ENCODE assay signal across 28 mouse cellular contexts in the genomic region with DNA sequence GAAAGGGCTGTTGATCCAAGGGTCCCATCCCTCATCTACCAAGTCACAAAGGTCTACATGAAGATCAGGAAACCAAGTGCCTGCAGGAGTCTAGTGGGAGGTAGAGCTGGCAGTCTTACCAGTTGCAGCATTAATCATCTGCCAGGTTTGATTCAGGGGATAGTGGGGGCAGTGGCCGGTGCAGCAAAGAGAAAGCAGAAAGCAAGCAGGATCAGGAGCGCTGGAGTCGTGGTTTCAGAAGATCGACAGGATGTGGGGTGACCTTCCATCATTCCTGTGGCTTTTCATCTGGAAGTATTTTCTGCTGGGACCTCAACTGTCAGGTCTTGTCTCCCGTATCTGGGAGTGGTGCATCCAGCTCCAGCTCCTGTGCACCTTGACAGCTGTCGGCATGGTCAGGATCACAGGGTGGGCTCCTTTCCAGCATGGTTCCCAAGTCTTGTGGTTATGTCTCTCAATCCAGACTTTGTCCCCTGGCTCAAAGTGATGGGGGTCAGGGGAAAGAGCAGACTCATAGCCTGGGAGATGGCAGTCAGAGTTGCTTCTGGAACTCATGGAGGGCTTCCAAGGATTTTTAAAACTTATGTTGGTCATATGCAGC. TPM values are rescaled to one million over a fixed set of nuclear protein-coding genes. Genes with fewer than 3 reads are reported as not detected.
DNase-seq lines count a peak whose midpoint lies in the region; ATAC-seq and TF ChIP-seq lines count a peak whose summit lies in the region.
"Had no signal": no experiment of that assay in that cellular context is flagged by ENCODE, and none has a peak within 500 bp of the region (broad histone marks: within the 10 kb centered on the region; RNA-seq: fewer than 3 reads in every experiment).

No protein-coding gene starts in this region.

- no peaks in the 10 kb centered on the region for H3K79me2 ChIP-seq in CH12.LX (replicated peaks; ENCODE audit: control insufficient read depth, extremely low read depth, insufficient read depth, poor library complexity, severe bottlenecking)
- H3K79me2 ChIP-seq in myocyte (ENCODE audit: control insufficient read depth, insufficient read depth): no peaks in the 10 kb centered on the region

- H3K27me3 ChIP-seq in kidney, adult 2 months (replicated peaks; ENCODE audit: control insufficient read depth, insufficient read depth, low read length): no peaks in the 10 kb centered on the region
- no peaks in the 10 kb centered on the region for H3K27me3 ChIP-seq in kidney, embryonic 15.5 days
- H3K27me3 ChIP-seq in CH12.LX (replicated peaks) (no peaks in the 10 kb centered on the region), myocyte (ENCODE audit: control insufficient read depth, insufficient read depth, insufficient read length) (no peaks in the 10 kb centered on the region)
- H3K27me3 ChIP-seq: hindbrain, embryonic 15.5 days; limb, embryonic 13.5 days; midbrain, embryonic 15.5 days; stomach, embryonic 15.5 days had no signal

- peak; percentile 59 for DNase-seq in kidney, adult 2 months
- no peak for DNase-seq in CH12.LX (ENCODE audit: extremely low read depth)
- DNase-seq in kidney, adult 9 months: peak; percentile 62
- no peak for DNase-seq in urinary bladder, postnatal 25 days (ENCODE audit: low spot score)
- DNase-seq in right cerebral cortex, postnatal 10 days (ENCODE audit: low spot score in 2 of 2): no peak
- DNase-seq: adrenal gland, postnatal 14 days; cerebellum, adult 11 months; cerebellum, adult 9-10 months; cerebellum, postnatal 36 days; gastrocnemius, postnatal 25 days; heart, adult 18-20 months; heart, postnatal 4 days; lung, adult 18-20 months; lung, postnatal 4 days had no signal

- no peaks in the 10 kb centered on the region for H3K9me3 ChIP-seq in kidney, embryonic 15.5 days (replicated peaks)
- H3K9me3 ChIP-seq in CH12.LX (replicated peaks; ENCODE audit: low read length): no peaks in the 10 kb centered on the region
- H3K9me3 ChIP-seq: heart, embryonic 12.5 days; hindbrain, embryonic 15.5 days; limb, embryonic 13.5 days; midbrain, embryonic 15.5 days; stomach, embryonic 15.5 days had no signal

- H3K9ac ChIP-seq in kidney, embryonic 15.5 days: no peak overlapping the region
- no peak overlapping the region for H3K9ac ChIP-seq in CH12.LX (ENCODE audit: insufficient read depth, low read depth)
- H3K9ac ChIP-seq: heart, embryonic 12.5 days; hindbrain, embryonic 15.5 days; limb, embryonic 13.5 days; midbrain, embryonic 15.5 days; stomach, embryonic 15.5 days had no signal

- WGBS in kidney, adult 2 months: 44% methylated on average over 6 of the region's 6 CpGs
- WGBS in kidney, embryonic 15.5 days: 65% methylated on average over 6 of the region's 6 CpGs

- H3K4me3 ChIP-seq in kidney, adult 2 months (ENCODE audit: insufficient read depth, low read depth, low read length): no peak overlapping the region
- no peak overlapping the region for H3K4me3 ChIP-seq in kidney, embryonic 15.5 days (replicated peaks)
- H3K4me3 ChIP-seq in CH12.LX (replicated peaks in 1 of 3; ENCODE audit: low read depth in 2 of 3, low read length in 2 of 3, poor library complexity in 1 of 3) (no peak overlapping the region), myocyte (no peak overlapping the region)
- H3K4me3 ChIP-seq: heart, embryonic 12.5 days; hindbrain, embryonic 15.5 days; layer of hippocampus, adult 2 months; left cerebral cortex, adult 2 months; limb, embryonic 13.5 days; midbrain, embryonic 15.5 days; stomach, embryonic 15.5 days had no signal

- H3K4me1 ChIP-seq in kidney, adult 2 months (ENCODE audit: control insufficient read depth, insufficient read depth, low read length): peaks cover 8% of the 10 kb centered on the region
- H3K4me1 ChIP-seq in kidney, embryonic 15.5 days: peaks cover 26% of the 10 kb centered on the region
- H3K4me1 ChIP-seq in CH12.LX (ENCODE audit: control insufficient read depth in 1 of 2, insufficient read depth in 2 of 2): peaks cover 46 to 94% of the 10 kb centered on the region in 2 experiments
- H3K4me1 ChIP-seq: hindbrain, embryonic 15.5 days; limb, embryonic 13.5 days; midbrain, embryonic 15.5 days had no signal

- no peak for TF ChIP-seq RAD21 in CH12.LX (IDR thresholded peaks at IDR 0.05; ENCODE audit: low read depth, low read length)

- no peak for TF ChIP-seq POLR2A in kidney, adult 2 months (IDR thresholded peaks at IDR 0.05; ENCODE audit: low read depth, low read length)
- peak; percentile 63; the same call in 1 of the 2 replicates for TF ChIP-seq POLR2A in CH12.LX (IDR thresholded peaks at IDR 0.05; ENCODE audit: low read depth, low read length)
- no peak for TF ChIP-seq POLR2A in myocyte (IDR thresholded peaks at IDR 0.05; ENCODE audit: insufficient read length, low read depth)

- dilution Hi-C loops in CH12.LX (cut with MboI; ENCODE audit: extremely low pct_ligation_motif_present, extremely low pct_unique_long_range_greater_than_20kb, low sequenced_read_pairs): no loop called here

- no peak overlapping the region for H3ac ChIP-seq in myocyte (ENCODE audit: control insufficient read depth, insufficient read length)

- no peak for TF ChIP-seq EP300 in CH12.LX (IDR thresholded peaks at IDR 0.05; ENCODE audit: low read length)

- in situ Hi-C loops in CH12.LX (cut with MboI; ENCODE audit: low pct_ligation_motif_present, low pct_unique_long_range_greater_than_20kb, low sequenced_read_pairs): loop anchor here (5.0 kb wide), 2 partner anchors 36 to 176 kb away; no protein-coding TSS in a partner anchor

- H3K36me3 ChIP-seq in kidney, adult 2 months (ENCODE audit: control insufficient read depth, insufficient read depth, low read length): no peaks in the 10 kb centered on the region
- no peaks in the 10 kb centered on the region for H3K36me3 ChIP-seq in kidney, embryonic 15.5 days
- H3K36me3 ChIP-seq in CH12.LX (replicated peaks in 1 of 2; ENCODE audit: control insufficient read depth in 1 of 2, insufficient read depth in 1 of 2, low read length in 1 of 2): no peaks in the 10 kb centered on the region
- no peaks in the 10 kb centered on the region for H3K36me3 ChIP-seq in myocyte (ENCODE audit: control insufficient read depth, insufficient read depth)
- H3K36me3 ChIP-seq: heart, embryonic 12.5 days; hindbrain, embryonic 15.5 days; limb, embryonic 13.5 days; midbrain, embryonic 15.5 days; stomach, embryonic 15.5 days had no signal

- no peak overlapping the region for H3K27ac ChIP-seq in kidney, adult 2 months (ENCODE audit: insufficient read depth, low read depth, low read length)
- no peak overlapping the region for H3K27ac ChIP-seq in kidney, embryonic 15.5 days
- peak overlapping the region; percentile 41 for H3K27ac ChIP-seq in CH12.LX (ENCODE audit: insufficient read depth, low read depth)
- H3K27ac ChIP-seq: hindbrain, embryonic 15.5 days; kidney, postnatal 0 days; layer of hippocampus, adult 2 months; left cerebral cortex, adult 2 months; limb, embryonic 13.5 days; midbrain, embryonic 15.5 days; stomach, embryonic 15.5 days had no signal

- no peak for TF ChIP-seq CTCF in kidney, adult 2 months (conservative IDR thresholded peaks at IDR 0.05; ENCODE audit: insufficient read depth, insufficient read length, low read depth, low read length)
- no peak for TF ChIP-seq CTCF in CH12.LX (conservative IDR thresholded peaks at IDR 0.05 in 1 of 2, IDR thresholded peaks at IDR 0.05 in 1 of 2; ENCODE audit: low read depth in 2 of 2, low read length in 2 of 2)

- ATAC-seq in kidney, embryonic 15.5 days (replicated peaks; ENCODE audit: low FRiP score): no peak
- ATAC-seq: forebrain, embryonic 14.5 days; inflammation-experienced regulatory T-cells, adult 6 months; lung, postnatal 0 days; midbrain, embryonic 15.5 days had no signal

- no peak overlapping the region for H3K4me2 ChIP-seq in kidney, embryonic 15.5 days
- H3K4me2 ChIP-seq in CH12.LX (ENCODE audit: insufficient read depth, low read depth, poor library complexity, severe bottlenecking) (no peak overlapping the region), myocyte (ENCODE audit: low read depth) (peak overlapping the region; percentile 52)
- H3K4me2 ChIP-seq: heart, embryonic 12.5 days; hindbrain, embryonic 15.5 days; limb, embryonic 13.5 days; liver, embryonic 11.5 days; midbrain, embryonic 15.5 days; stomach, embryonic 15.5 days had no signal

TF ChIP-seq in CH12.LX, 34 proteins besides CTCF, POLR2A, EP300 and RAD21:
- TF ChIP-seq TBP (conservative IDR thresholded peaks at IDR 0.05; ENCODE audit: low read depth, low read length): peak; percentile 80
- TF ChIP-seq IRF4 (IDR thresholded peaks at IDR 0.05; ENCODE audit: low read depth, low read length): no peak
- TF ChIP-seq POLR2AphosphoS2 (IDR thresholded peaks at IDR 0.05; ENCODE audit: low read depth, low read length): peak; percentile 48; the same call in 1 of the 2 replicates
- no peak for TF ChIP-seq NELFE (IDR thresholded peaks at IDR 0.05; ENCODE audit: low read depth, low read length)
- TF ChIP-seq ZMIZ1 (IDR thresholded peaks at IDR 0.05; ENCODE audit: low read depth, low read length): peak; percentile 98
- no peak for TF ChIP-seq MYC (IDR thresholded peaks at IDR 0.05; ENCODE audit: low read depth, low read length)

TF ChIP-seq in myocyte, 11 proteins besides CTCF, POLR2A, EP300 and RAD21:
- TF ChIP-seq MYOG (IDR thresholded peaks at IDR 0.05; ENCODE audit: control insufficient read depth in 1 of 3, insufficient read depth in 1 of 3, insufficient read length in 2 of 3, low read depth in 2 of 3) (peak in 2 of 3 experiments; percentile 28 to 69), MYOD1 (IDR thresholded peaks at IDR 0.05; ENCODE audit: control insufficient read depth in 1 of 3, insufficient read length in 2 of 3, low read depth in 2 of 3) (peak in 1 of 3 experiments; percentile 86), REST (IDR thresholded peaks at IDR 0.05; ENCODE audit: insufficient read depth, insufficient read length) (no peak), E2F4 (IDR thresholded peaks at IDR 0.05; ENCODE audit: insufficient read depth) (no peak), CEBPB (IDR thresholded peaks at IDR 0.05; ENCODE audit: insufficient read depth, poor library complexity, severe bottlenecking) (no peak), POLR2AphosphoS2 (IDR thresholded peaks at IDR 0.05; ENCODE audit: insufficient read length, low read depth) (no peak)

RNA-seq across cellular contexts. Expression of a gene that starts 51.2 kb away (rescaled TPM):
- 8.6 and 12.6 TPM in 2 replicates for polyA plus RNA-seq in kidney, adult 2 months (2012; rRNA removed)
- polyA plus RNA-seq in kidney, embryonic 15.5 days (2015; fragmentation: Nextera tagmentation; extraction: Ambion mirVana): 19.1 and 19.5 TPM in 2 replicates
- total RNA-seq in CH12.LX (2012; rRNA removed) (8.2 and 10.1 TPM in 2 replicates), CH12.LX (2014; rRNA removed) (3.3 and 4.0 TPM in 2 replicates)
- polyA plus RNA-seq in CH12.LX (2012; ENCODE audit: insufficient read length, low read depth) (4.2 and 4.8 TPM in 2 replicates), myocyte (2012; fragmentation: generic; extraction: Trizol) (16.4 TPM)

Comparison
In these comparisons a context has a peak if more than half of its experiments do, and no peak if none do; other contexts are left out.
1. DNase-seq: peak in kidney, adult 2 months (single experiment) and kidney, adult 9 months (single experiment); none in CH12.LX (single experiment), urinary bladder, postnatal 25 days (single experiment) and right cerebral cortex, postnatal 10 days (0 of 2).